Mouse (Mus musculus) megakaryocyte, adult 5-6 weeks (primary cell): Measurements from ENCODE around the gene Mrpl9. TPM values are rescaled to one million over a fixed set of nuclear protein-coding genes. Genes with fewer than 3 reads are reported as not detected.
A peak's percentile ranks its signal among the peaks of the same experiment; 100 is the strongest.

Experiments
- ATAC-seq: 2 replicates; pipeline ENCODE4 v1.8.0; 2016; ENCODE audit warnings: mild to moderate bottlenecking, inconsistent platforms; ENCODE audit not compliant: poor library complexity, severe bottlenecking
- total RNA-seq, 2 experiments: library from RNA; stranded (forward) in 1 of 2; stranded (reverse) in 1 of 2; fragments of 153-499, 151-499 nt in 1 of 2; fragments of 221-1000, 200-1000 nt in 1 of 2; gene quantifications; 2 replicates each; pipeline versions ENCODE4 v1.2.3 to v1.2.4; 2015 to 2017

The Mrpl9 gene
- total RNA-seq (2015): 30.7 and 34.2 TPM in 2 replicates
- 41.8 and 44.3 TPM in 2 replicates for total RNA-seq (2017)

DNA sequence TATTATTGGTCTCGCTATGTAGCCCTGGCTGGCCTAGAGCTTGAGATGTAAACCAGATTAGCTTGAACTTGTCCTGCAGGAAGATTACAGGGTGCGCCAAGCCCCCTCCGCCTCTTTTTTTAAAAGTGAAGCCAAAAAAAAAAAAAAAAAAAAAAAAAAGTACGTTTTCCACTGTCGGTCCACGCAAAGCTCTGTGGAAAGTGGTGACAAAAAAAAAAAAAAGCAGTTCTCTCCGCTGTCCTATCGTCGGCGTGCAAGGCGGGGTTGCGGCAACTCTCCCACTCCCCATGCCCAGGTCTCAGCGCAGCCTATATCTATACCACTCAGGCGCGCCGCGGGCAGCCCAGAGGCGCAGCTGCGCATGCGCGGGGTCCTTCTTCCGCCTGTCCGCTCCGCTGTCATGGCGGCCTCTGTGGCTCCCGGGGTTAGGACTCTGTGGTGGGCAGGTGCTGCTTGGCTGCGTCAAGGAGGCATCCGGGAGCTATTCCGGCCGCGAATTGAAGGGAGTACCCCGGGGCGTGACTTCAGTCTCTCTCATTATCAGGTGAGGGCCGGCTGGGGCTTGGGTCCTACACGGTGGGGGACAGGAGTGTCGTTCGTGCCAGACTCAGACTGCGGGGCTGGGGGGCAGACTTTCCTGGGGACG lies at the start of gene Mrpl9:
Gene Mrpl9 (plus strand): TSS at position 368 of the 646 bp plus-strand sequence.
- ATAC-seq: peak; percentile 98

DNA sequence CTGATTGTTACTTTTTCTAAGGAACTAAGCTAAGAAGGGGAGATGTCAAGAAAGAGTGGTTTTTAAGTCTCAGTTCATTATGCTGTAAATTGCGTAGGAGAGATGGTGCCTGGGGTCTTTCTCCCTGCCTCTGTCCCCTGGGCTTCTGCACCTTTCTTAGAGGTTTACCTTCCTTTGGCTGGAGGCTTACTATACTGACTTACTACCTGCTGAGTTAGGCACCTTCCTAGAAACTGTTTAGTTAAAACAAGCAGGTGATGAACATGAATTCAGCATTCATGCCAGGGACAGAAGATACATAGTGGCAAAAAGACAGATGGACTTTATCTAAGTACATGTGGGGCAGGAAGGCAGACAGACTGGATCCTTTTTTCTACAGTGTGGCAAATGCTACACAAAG lies 46.8 kb upstream of the Mrpl9 start:
- no peak for ATAC-seq

DNA sequence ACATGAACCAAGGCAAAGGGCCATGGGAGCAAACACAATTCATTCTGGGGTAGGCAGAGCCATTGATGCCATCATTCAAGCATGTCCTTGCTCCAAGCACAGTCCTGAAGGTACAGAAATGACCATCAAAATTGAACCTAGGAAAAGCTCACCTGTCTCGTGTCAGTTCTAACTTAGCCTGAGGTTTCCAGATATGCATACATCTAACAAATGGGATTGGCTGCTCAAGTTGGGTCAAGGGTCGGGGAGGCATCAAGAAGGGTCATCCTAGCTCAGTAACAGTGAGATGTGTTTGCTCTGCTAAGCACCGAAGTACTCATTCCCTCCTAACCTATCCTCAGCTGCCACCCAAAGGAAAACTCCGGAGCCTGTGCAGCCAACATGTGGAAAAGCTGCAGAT lies 46.3 kb upstream of the Mrpl9 start:
- ATAC-seq: no peak

DNA sequence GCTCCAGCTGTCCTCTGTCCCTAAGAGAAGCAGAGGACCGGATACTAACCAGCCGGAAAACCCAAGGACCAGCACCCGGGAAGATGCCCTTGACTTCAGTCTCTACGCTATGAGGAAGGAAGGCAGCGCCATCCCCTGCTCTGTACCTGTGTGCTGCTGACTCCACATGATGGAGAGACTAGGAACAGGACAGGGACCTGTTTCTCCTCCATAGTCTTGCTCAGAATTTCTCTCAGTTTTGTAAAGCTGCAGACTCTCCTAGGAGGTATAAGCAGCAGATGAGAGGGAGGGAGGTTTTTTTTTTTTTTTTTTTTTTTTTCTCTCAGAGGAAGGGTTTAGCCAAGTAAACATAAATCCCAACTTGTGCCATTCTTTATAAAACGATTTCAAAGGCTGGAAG lies 44.9 kb upstream of the Mrpl9 start, which contains the start of gene Lingo4:
Gene Lingo4 (plus strand): TSS at position 301 of the 400 bp plus-strand sequence.
- no peak for ATAC-seq

DNA sequence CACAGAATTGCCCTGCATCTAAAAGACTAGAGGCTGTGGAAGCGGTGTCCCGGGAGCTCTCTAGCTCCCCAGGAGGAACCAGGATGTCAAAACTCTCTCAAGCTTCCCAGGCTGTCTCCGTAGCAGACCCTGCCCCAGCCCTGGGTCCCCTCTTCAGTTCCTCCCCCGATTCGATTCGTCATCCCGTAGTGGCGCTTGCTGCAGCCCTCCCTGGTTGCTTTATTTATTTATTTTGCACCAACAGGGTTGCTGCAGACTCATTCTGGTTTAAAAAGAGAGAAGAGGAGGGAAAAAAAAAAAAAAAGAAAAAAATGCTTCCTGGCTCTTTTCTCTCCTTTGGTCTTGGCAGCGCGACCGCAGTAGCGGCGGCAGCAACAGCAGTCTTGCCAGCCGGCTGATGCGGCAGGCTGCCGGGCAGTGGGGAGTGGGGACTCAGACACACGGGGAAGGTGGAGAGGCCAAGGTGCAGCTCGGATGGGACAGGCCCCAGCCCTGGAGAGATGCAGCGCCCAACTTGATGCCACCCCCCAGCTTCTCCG lies 44.1 kb upstream of the Mrpl9 start:
- ATAC-seq: no peak

DNA sequence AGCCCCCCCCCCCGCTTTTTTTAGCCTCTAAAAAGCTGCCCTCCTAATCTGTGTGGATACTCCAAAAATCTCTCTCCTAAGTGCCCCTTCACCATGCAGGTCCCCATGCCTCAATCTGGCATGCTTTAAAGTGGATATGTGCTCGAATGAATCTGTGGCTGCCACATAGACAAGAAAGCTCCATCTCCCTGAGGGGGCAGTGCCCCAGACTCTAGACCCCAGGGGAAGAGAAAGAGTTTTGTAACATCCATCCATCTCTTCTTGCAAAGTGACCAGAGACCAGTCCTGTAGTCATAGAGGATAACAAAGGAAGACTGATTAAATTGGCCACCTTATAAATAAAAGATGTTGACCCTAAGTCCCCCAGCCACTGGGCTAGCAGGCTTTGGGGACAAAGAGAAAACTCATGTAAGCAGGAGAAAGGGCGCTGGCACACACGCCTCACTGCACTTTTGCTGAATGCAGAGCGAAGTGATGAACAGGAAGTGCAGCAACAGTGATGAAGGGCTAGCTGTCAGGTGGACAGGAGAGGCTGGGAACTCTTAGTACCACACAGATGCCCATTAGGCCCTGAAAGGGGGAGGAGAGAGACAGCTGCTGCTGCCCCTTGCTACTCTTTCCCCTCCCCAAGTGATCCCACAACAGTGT lies 43.3 kb upstream of the Mrpl9 start:
- ATAC-seq: no peak

DNA sequence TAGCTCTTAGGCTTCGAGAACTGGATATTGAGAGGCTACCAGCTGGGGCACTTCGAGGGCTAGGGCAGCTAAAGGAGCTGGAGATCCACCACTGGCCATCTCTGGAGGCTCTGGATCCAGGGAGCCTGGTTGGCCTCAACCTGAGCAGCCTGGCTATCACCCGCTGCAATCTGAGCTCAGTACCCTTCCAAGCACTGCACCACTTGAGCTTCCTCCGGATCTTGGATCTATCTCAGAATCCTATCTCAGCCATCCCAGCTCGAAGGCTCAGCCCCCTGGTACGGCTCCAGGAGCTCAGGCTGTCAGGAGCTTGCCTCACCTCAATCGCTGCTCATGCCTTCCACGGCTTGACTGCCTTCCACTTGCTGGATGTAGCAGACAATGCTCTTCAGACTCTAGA lies 40.7 kb upstream of the Mrpl9 start:
- no peak for ATAC-seq

DNA sequence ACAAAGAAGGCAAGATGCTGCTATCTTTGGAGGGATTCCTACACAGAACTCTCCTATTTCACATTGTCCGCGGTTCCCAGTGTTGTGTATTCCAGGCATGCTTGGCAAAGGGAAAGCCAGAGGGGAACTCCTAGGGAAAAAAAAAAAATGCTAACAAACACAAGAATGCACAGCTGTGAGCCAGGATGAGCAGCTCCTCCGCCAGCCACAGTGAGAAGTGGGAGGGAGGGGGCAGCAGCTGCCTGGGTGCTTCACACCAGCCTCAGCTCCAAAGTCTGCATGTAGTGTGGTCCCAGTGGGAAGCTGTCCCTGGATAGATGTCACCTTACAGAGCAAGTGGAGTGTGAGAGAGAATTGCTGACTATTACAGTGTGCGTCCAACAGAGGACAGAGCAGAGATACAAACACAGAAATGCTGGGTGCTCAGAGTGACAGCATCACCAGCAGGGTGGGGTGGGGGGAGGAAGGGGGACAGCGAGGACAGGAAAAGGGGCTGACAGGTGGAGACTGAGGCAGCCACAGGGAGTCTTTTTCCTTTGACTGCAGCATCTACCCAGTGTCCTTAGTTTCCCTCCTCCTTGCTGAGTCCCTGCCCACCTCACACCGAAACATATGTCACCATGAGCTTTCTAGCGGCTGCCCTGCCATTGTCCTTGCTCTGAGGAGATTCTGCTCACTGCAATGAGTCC lies 38.6 kb upstream of the Mrpl9 start:
- no peak for ATAC-seq

DNA sequence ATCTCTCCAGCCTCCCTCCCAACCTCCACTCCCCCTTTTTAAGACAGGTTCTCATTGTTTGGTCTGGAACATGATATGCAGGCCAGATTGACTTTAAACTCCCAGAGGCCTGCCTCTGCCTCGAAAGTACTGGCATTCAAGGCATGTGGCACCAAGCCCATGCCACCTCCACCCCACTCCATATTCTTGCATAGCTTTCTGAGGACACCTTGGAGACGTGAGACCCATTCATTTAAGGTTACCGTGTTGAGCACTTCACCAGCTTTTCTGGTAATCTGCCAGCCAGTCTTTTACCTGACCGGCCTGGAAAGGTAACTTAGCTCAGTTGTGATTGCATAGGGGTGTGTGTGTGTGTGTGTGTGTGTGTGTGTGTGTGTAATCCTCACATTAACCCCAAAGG lies 37.6 kb upstream of the Mrpl9 start:
- no peak for ATAC-seq

DNA sequence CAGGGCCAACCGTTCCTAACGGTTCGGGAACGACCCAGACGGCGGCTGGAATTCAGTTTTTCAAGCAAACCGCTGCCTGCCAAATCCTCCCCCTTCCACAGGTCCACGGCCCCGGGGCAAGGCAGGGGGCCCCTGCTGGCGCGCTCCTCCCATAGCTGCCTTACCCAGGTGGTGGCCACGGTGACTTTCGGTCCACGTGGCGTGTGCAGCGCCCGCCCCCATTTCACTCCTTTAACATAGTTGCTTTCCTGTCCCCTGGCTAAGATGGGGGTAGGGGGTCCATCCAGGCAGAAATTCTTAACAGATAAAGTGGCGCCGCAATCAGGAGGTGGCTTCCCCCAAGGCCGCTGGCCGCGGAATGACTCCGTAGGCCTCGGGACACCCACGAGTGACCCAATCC lies 30.6 kb upstream of the Mrpl9 start:
- peak; percentile 27 for ATAC-seq

DNA sequence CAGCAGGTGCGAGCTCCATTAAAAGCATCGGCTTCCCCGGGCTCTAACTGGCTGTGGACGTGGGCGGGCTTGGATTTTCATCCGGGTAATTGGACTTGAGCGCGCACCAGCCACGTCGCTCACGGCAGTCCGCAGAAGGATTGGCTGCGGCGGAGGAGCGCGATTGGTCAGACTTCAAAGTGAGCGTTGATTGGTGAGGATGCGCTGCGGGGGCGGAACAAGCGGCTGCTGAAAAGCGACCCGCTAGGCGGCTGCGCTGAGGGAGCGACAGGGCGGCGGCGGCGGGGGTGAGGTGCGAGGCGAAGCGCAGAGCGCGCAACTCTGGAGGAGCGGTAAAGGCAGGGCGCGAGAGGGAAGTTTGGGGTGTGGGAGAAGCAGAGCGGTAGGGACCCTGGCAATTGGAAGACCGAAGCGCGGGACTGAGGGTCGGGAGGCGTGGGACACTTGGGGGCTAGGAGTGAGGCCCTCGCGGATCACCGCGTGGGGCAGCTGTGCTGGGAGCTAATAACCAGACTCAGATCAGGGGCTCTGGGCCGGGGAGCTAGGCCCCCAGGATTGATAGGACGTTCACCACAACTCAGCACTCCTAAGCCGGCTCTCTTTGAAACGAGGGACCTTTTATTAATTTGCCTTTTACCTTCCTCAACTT lies 30.0 kb upstream of the Mrpl9 start, which contains the start of gene Tdrkh:
Gene Tdrkh (plus strand): TSS at position 243 of the 649 bp plus-strand sequence.
- peak; percentile 100 for ATAC-seq

DNA sequence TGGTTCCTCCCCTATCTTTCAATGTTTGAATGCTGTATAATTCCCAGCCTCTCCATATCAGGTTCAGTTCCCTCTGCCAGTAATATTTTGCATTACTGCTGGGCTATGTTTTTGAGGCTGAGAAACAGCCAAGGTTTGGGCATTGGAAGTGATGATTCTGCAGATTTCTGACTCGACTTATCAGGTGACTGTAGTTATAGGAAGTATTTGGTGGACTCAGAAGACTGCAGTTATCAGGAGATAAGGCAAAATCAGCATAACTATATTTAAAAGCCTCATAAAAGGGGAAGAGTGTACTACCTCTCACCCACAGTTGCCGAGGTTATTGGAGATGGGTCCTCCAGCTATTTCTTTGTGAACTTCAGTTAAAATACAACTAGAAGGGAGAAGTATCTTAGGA lies 12.1 kb upstream of the Mrpl9 start:
- ATAC-seq: no peak

DNA sequence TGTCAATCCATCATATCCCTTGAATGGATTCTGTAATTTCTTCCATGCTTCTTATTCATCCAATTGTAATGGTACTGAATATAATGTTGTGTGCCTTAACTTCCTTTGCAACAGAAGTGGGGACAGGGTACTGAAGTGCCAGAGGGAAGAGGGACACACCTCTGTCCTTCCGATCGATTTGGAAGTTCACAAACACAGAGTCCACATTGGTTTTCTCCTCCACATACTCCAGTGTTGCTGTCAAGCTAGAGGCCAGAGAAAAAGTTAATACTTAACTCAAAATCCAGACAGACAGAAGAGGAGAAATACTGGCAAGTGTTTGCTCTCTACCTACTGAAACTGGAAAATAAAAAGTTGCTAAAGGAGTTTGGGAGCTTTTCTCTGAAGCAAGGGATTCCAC lies 8.8 kb upstream of the Mrpl9 start:
- no peak for ATAC-seq

DNA sequence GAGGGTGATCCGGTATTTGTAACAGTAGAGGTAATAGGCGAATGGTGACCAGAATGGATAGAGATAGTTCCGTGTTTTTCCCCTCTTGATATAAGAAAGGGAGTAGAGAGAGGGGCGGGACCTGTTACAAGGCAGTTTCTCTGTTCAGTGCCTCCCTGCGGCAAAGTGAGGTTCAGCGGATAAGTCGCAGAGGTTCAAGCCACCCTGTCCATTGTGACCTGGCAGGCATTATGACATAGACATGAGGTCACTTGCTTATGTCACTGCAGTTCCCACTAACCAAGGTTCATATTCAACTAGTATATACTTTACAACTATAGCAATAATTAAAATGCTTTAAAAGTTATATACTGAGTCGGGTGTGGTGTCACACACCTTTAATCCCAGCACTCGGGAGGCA lies 6.7 kb upstream of the Mrpl9 start:
- no peak for ATAC-seq

DNA sequence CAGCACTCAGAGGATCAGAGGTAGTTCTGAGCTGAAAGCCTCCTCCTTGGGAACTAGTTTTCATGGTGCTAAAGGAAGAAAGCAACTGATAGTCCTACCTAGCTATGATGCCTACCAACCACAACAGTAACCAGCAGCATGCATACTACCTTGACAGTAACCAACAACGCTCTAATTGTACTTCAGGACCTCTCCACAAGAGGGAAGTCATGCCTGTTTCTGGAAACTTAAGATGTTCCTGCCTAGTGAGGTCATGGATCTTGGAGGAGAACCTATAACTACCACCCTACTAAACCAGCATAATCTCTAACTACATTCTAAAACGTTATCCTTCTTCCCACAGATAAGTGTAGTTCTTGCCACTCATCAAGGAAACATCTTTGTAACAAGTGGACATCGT lies 1.9 kb upstream of the Mrpl9 start:
- ATAC-seq: no peak

DNA sequence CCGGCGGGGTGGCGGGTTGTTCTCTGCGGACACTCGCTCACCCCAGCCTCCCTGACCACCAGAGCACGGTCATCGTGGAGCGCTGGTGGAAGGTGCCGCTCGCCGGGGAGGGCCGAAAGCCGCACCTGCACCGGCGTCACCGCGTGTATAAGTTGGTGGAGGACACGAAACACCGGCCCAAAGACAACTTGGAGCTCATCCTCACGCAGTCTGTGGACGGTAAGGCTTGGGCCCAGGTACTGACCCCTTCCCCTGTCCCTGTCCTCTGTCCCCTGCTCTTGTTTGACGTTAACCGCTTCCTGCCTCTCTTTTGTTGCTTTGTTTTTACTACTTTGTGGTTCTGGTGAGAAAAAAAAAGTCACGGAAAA lies 463 bp downstream of the Mrpl9 start, which contains the start of gene Oaz3:
Gene Oaz3 (minus strand): TSS at position 319 of the 368 bp plus-strand sequence.
- ATAC-seq: no peak

DNA sequence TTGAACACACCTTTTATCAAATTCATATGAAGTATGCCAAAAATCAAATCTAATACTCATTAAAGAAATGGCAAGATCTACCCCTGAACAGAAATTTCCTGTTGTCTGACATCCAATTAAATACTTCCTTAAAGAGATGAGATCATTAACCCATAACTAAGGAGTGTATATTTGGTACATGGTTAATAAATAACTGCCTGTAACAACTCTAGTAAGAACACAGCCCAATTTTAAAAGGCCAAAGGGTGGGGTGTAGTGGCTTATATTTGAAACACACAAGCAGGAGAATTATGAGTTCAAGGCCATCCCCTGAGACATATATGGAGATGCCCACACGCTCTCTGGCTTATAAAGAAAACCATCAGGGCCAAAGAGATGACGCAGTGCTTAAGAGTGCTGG lies 6.3 kb downstream of the Mrpl9 start:
- ATAC-seq: no peak

DNA sequence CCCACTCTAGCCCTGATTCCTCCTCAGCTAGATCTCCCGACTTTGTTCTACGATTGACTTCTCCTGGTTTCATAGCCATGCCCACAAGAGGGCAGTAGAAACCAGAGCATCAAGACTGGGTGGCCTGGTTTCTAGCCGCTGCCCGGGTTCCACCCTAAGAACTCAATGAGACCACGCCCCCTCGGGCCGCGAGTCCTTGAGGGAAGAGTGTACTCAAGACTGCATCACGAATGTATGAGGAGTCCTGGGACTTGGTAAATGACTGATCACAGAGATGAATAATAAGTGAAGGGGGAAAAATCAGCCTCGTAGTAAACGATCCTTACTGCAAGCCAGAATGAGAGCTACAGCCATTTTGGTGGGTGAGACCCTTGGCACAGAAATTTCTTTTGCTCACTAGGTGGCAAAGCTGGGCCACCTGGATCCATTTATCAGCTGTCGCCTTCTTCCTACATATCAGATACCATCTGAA lies 13.4 kb downstream of the Mrpl9 start:
- ATAC-seq: peak; percentile 99

DNA sequence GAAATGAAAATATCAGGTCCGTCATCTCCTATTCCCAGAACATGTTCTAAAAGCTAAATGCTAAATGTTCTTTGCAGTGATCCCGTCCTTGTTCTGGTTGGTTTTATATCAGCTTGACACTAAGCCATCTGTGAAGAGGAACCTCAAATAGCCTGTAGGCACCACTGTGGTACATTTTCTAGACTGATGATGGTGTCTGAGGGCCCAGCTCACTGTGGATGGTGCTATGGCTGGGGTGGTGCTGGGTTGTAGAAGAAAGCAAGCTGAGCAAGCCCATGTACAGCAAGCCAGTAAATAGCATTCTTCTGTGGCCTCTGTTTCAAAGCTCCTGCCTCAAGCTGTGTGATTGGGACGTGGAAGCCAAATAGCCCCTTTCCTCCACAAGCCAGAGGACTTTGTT lies 13.9 kb downstream of the Mrpl9 start:
- no peak for ATAC-seq

DNA sequence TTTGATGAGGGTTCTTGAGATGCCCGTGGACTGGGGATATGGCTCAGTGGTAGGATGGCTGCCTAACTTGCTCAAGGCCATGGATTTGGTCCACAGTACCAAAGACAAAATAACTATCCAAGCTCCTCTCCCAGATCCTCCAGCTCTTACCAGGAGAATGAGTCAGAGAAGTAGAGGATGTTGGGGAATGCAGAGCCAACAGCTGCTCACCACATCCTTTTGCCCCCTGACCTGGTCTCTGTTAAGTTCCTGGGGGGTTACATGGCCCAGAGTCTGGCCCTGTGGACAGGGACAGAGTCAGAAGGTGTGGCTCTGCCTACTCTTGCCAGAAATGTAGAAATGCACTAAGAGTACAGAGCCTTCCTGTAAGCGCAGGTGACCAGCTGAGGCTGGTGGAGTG lies 16.7 kb downstream of the Mrpl9 start:
- no peak for ATAC-seq

DNA sequence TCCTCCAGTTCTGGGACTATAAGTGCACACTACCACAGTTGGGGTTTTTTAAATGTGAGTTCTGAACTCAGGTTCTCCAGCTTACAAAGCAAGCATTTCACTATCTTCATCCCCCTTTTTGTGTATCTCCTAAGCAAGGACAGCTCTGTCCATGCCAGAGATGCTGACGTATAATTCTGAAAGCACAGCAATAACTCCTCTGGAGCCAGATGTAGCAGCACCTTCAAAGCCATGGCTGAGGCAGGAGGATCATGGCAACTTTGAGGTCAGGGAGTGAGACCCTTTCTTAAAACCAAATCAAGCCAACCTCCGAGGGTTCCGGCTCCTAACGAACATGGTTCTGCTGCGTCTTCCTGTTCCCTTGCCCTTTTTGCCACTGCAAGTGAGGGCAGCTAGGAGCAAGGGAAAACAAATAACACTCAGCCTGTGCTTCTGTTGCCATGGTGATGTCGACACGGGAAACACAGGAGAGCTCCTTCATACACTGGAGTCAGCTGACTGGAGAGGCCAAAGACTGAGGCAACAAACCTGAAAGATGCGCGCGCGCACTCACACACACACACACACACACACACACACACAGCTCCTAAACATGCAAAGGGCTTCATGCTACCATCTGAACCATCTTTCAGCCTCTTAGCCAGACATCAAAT lies 20.9 kb downstream of the Mrpl9 start:
- ATAC-seq: no peak
